2 mouse cellular contexts compared by ENCODE assay signal in genomic region chr9:123330271-123330670, GRCm38 (mm10).
DNase-seq lines count a peak whose midpoint lies in the region.

No protein-coding gene starts in this region.

- DNase-seq in R1 (ENCODE audit: low read depth, low spot score) = peak; percentile 58
- DNase-seq in ZHBTc4 (ENCODE audit: low read depth, low spot score) = peak; percentile 67
